ENCODE assay signal across 10 mouse cellular contexts in genomic region chr12:107934831-107935437, GRCm38 (mm10).
DNase-seq lines count a peak whose midpoint lies in the region; ATAC-seq and TF ChIP-seq lines count a peak whose summit lies in the region.
"Had no signal": no experiment of that assay in that cellular context is flagged by ENCODE, and none has a peak within 500 bp of the region (broad histone marks: within the 10 kb centered on the region; RNA-seq: fewer than 3 reads in every experiment).

No protein-coding gene starts in this region.

- peak overlapping the region; percentile 29; the same call in 1 of the 2 replicates for H3K27ac ChIP-seq in neural tube, embryonic 12.5 days
- H3K27ac ChIP-seq: lung, embryonic 15.5 days had no signal

- H3K9me3 ChIP-seq in neural tube, embryonic 12.5 days, result no peaks in the 10 kb centered on the region
- H3K9me3 ChIP-seq: lung, embryonic 15.5 days had no signal

- no peak for TF ChIP-seq CTCF in lung, adult 2 months (IDR thresholded peaks at IDR 0.05; ENCODE audit: insufficient read depth, low read length)

- no peak overlapping the region for H3K4me3 ChIP-seq in neural tube, embryonic 12.5 days
- no peak overlapping the region for H3K4me3 ChIP-seq in lung, adult 2 months (replicated peaks; ENCODE audit: extremely low read depth, low read depth, low read length)
- H3K4me3 ChIP-seq: lung, embryonic 15.5 days had no signal

- H3K9ac ChIP-seq in neural tube, embryonic 12.5 days, result no peak overlapping the region
- H3K9ac ChIP-seq: lung, embryonic 15.5 days had no signal

- whole genome bisulfite sequencing in neural tube, embryonic 12.5 days, result 59% methylated on average over 18 of the region's 19 CpGs
- WGBS in lung, adult 2 months, result 60% methylated on average over 19 of the region's 19 CpGs

- H3K4me1 ChIP-seq in neural tube, embryonic 12.5 days, result peaks cover 77% of the 10 kb centered on the region
- no peaks in the 10 kb centered on the region; the same call in 1 of the 2 replicates for H3K4me1 ChIP-seq in lung, adult 2 months (ENCODE audit: control insufficient read depth, insufficient read depth, low read length)

- TF ChIP-seq POLR2A in lung, adult 2 months (IDR thresholded peaks at IDR 0.05; ENCODE audit: borderline replicate concordance, extremely low read depth, low read depth, low read length), result no peak

- peak; percentile 39 for ATAC-seq in neural tube, embryonic 12.5 days (ENCODE audit: low FRiP score, low read depth)

- H3K36me3 ChIP-seq in neural tube, embryonic 12.5 days, result no peaks in the 10 kb centered on the region
- H3K36me3 ChIP-seq: lung, embryonic 15.5 days had no signal

- no peaks in the 10 kb centered on the region for H3K27me3 ChIP-seq in neural tube, embryonic 12.5 days (replicated peaks)

- DNase-seq in layer of hippocampus, adult 9-11 months, result peak; percentile 57
- DNase-seq in layer of hippocampus, adult 11-12 months (ENCODE audit: low spot score), result no peak
- DNase-seq in brain, embryonic 18.5 days (ENCODE audit: low read depth, low spot score), result peak; percentile 56
- peak; percentile 70 for DNase-seq in kidney, adult 18-20 months
- DNase-seq in adrenal gland, adult (ENCODE audit: inconsistent age in 2 of 2, low spot score in 1 of 2), result no peak
- no peak for DNase-seq in lung, adult 2 months
- DNase-seq in thymus, postnatal 25 days, result no peak
- DNase-seq: layer of hippocampus, postnatal 36 days had no signal

- peak overlapping the region; percentile 36 for H3K4me2 ChIP-seq in neural tube, embryonic 12.5 days (replicated peaks)
- H3K4me2 ChIP-seq: lung, embryonic 15.5 days had no signal

Comparison
In these comparisons a context has a peak if more than half of its experiments do, and no peak if none do; other contexts are left out.
1. DNase-seq: peak in layer of hippocampus, adult 9-11 months (single experiment), brain, embryonic 18.5 days (single experiment) and kidney, adult 18-20 months (single experiment); none in layer of hippocampus, adult 11-12 months (single experiment), adrenal gland, adult (0 of 2), lung, adult 2 months (single experiment) and thymus, postnatal 25 days (single experiment).